Mouse (Mus musculus) layer of hippocampus, adult 9-10 months (tissue): ENCODE data around the gene Olfr275.
A peak's percentile ranks its signal among the peaks of the same experiment; 100 is the strongest.
"Not testable (repeated sequence)": the region's sequence is repeated elsewhere in the genome, so short reads cannot be mapped to it uniquely, and the experiment has no call there.

Experiments used
- DNase-seq: peaks from one replicate; pipeline ENCODE4 v3.0.0; 2022; ENCODE audit warnings: low spot score

Olfr275 gene

GRCm38 (mm10) chr4:52814304-52814703 lies at the start of gene Olfr275:
Gene Olfr275 (plus strand): TSS chr4:52814604.
- no peak for DNase-seq

GRCm38 (mm10) chr4:52765612-52766011 lies 48.8 kb upstream of the Olfr275 start:
- no peak for DNase-seq

- no peak for DNase-seq
Observed at GRCm38 (mm10) chr4:52772186-52772585, 42.2 kb upstream of the Olfr275 start.

- no peak for DNase-seq
Observed at GRCm38 (mm10) chr4:52800013-52800412, 14.4 kb upstream of the Olfr275 start.

GRCm38 (mm10) chr4:52811871-52812270 lies 2.5 kb upstream of the Olfr275 start:
- no peak for DNase-seq

- no peak for DNase-seq
Observed at GRCm38 (mm10) chr4:52821375-52821774, 7.0 kb downstream of the Olfr275 start.

GRCm38 (mm10) chr4:52845411-52845810 lies 31.0 kb downstream of the Olfr275 start:
- DNase-seq, result not testable (repeated sequence)

- DNase-seq, result no peak
Observed at GRCm38 (mm10) chr4:52849039-52849635, 34.7 kb downstream of the Olfr275 start.

GRCm38 (mm10) chr4:52849672-52850071 lies 35.3 kb downstream of the Olfr275 start:
- peak; percentile 9 for DNase-seq

- DNase-seq, result no peak
Observed at GRCm38 (mm10) chr4:52859136-52859535, 44.7 kb downstream of the Olfr275 start, which contains the start of gene Olfr273. Gene Olfr273 (minus strand): TSS chr4:52859236.

- no peak for DNase-seq
Observed at GRCm38 (mm10) chr4:52864156-52864555, 49.8 kb downstream of the Olfr275 start.
